Mouse (Mus musculus) forebrain, postnatal 0 days (tissue): Measurements from ENCODE around the gene Fam76a. TPM values are rescaled to one million over a fixed set of nuclear protein-coding genes. Genes with fewer than 3 reads are reported as not detected.

Experiments
- ATAC-seq: fragments of 200-750 bp; cut with Nextera tagmentation; 2 replicates; pipeline ENCODE4 v1.8.0; 2017; ENCODE audit warnings: mild to moderate bottlenecking, moderate library complexity
- DNase-seq: peaks from one replicate; pipeline ENCODE4 v3.0.0-alpha.2; 2015
- H3K27ac ChIP-seq: fragments of 300-500 bp; sonication (generic); 2 replicates; pipeline ENCODE4 v1.5.1; 2014; ENCODE audit warnings: low read depth, mild to moderate bottlenecking, antibody characterized with exemption, low read length, moderate library complexity, mixed read lengths
- H3K27me3 ChIP-seq: fragments of 300-500 bp; sonication (generic); 2 replicates; pipeline ENCODE4 v1.6.1; 2014; ENCODE audit warnings: mild to moderate bottlenecking, low read length, mixed read lengths; ENCODE audit not compliant: insufficient read depth
- H3K36me3 ChIP-seq: fragments of 300-500 bp; sonication (generic); 2 replicates; pipeline ENCODE4 v1.6.1; 2014; ENCODE audit warnings: mild to moderate bottlenecking, moderate library complexity; ENCODE audit not compliant: insufficient read depth
- H3K4me1 ChIP-seq: fragments of 300-500 bp; sonication (generic); 2 replicates; pipeline ENCODE4 v1.6.1; 2014; ENCODE audit warnings: antibody characterized with exemption; ENCODE audit not compliant: insufficient read depth
- H3K4me2 ChIP-seq: fragments of 300-500 bp; sonication (generic); 2 replicates; pipeline ENCODE4 v1.6.1; 2014; ENCODE audit warnings: low read depth, mild to moderate bottlenecking, moderate library complexity
- H3K4me3 ChIP-seq: fragments of 300-500 bp; sonication (generic); 2 replicates; pipeline ENCODE4 v1.5.1; 2014; ENCODE audit warnings: low read depth, low read length, mixed read lengths
- H3K9ac ChIP-seq: fragments of 300-500 bp; sonication (generic); 2 replicates; pipeline ENCODE4 v1.6.1; 2014; ENCODE audit warnings: mild to moderate bottlenecking
- H3K9me3 ChIP-seq: fragments of 300-500 bp; sonication (generic); 2 replicates; pipeline ENCODE4 v1.6.1; 2016; ENCODE audit warnings: low read length
- CTCF ChIP-seq: sonication (generic); IDR thresholded peaks from 2 replicates; pipeline ENCODE4 v1.5.1; 2016; ENCODE audit warnings: antibody characterized with exemption, control low read depth, low read depth
- WGBS: fragments of 180-500 bp; shearing (Covaris S2); extraction: QIAGEN DNeasy Blood & Tissue Kit; methylation state at CpG from one replicate; pipeline ENCODE4 v1.1.7; 2014; 5-methylcytosine and 5-hydroxymethylcytosine counted together
- polyA plus RNA-seq: library from polyadenylated mRNA; unstranded; fragments of >200 nt; fragmentation: Nextera tagmentation; extraction: Ambion mirVana; gene quantifications from 2 replicates; pipeline ENCODE4 v1.2.1, GENCODE M21; 2015
- total RNA-seq: library from RNA; depleted of rRNA; stranded (reverse); fragments of >200 nt; gene quantifications from 2 replicates; pipeline ENCODE4 v1.2.3, GENCODE M21; 2014

Gene Fam76a
- total and polyA plus RNA-seq, 2 experiments from 2014 or later, result 29.8 to 41.0 TPM

DNA sequence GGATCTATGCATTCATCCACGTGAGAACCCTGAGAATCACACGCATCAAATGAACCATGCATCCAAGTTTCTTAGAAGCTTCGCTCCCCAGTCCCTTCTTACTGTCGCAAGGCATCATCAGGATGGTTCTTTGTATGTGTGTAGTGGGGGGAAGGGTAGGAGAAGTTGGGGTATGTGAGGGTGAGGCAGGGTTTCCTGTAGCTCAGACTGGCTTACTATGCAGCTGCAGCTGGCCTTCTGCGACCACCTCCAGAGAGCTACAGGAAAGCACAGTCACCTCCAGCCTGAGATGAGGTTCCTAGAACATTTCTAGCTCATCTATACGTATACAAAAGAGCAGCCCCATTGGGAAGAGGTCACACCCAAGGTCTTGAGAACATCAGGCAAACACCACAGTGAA lies 10.2 kb downstream of the Fam76a start:
- Histone ChIP-seq H3K4me3 (no peak overlapping the region), H3K9ac (no peak overlapping the region), H3K27me3 (no peaks in the 10 kb centered on the region), H3K4me1 (no peaks in the 10 kb centered on the region), H3K4me2 (no peak overlapping the region), H3K9me3 (no peaks in the 10 kb centered on the region), H3K36me3 (peaks cover 82% of the 10 kb centered on the region), H3K27ac (no peak overlapping the region)
- ATAC-seq (no peak), DNase-seq (no peak)
- TF ChIP-seq CTCF, result no peak
- 89% methylated on average over 6 of the region's 6 CpGs for WGBS

- no peak for TF ChIP-seq CTCF
- no peak for DNase-seq
- H3K4me2 ChIP-seq, result no peak overlapping the region
- H3K9me3 ChIP-seq, result no peaks in the 10 kb centered on the region
- no peak for ATAC-seq
- no peak overlapping the region for H3K27ac ChIP-seq
- WGBS, result 86% methylated on average over 5 of the region's 5 CpGs
- H3K4me1 ChIP-seq, result no peaks in the 10 kb centered on the region
- no peak overlapping the region for H3K4me3 ChIP-seq
- no peak overlapping the region for H3K9ac ChIP-seq
- H3K27me3 ChIP-seq, result no peaks in the 10 kb centered on the region
- peaks cover 80% of the 10 kb centered on the region for H3K36me3 ChIP-seq
These were observed 16.5 kb downstream of the Fam76a start for GRCm38 (mm10) chr4:132905843-132906360.

- DNase-seq (no peak), ATAC-seq (no peak)
- no peak overlapping the region for H3K4me3 ChIP-seq
- no peaks in the 10 kb centered on the region for H3K27me3 ChIP-seq
- WGBS, result 88% methylated on average over 9 of the region's 9 CpGs
- no peaks in the 10 kb centered on the region for H3K4me1 ChIP-seq
- peaks cover 80% of the 10 kb centered on the region for H3K36me3 ChIP-seq
- no peak overlapping the region for H3K27ac ChIP-seq
- H3K4me2 ChIP-seq, result no peak overlapping the region
- no peaks in the 10 kb centered on the region for H3K9me3 ChIP-seq
- no peak overlapping the region for H3K9ac ChIP-seq
- no peak for TF ChIP-seq CTCF
These were observed 17.5 kb downstream of the Fam76a start for GRCm38 (mm10) chr4:132904765-132905309.

GRCm38 (mm10) chr4:132904071-132904470 lies 18.3 kb downstream of the Fam76a start:
- Histone ChIP-seq H3K4me3 (no peak overlapping the region), H3K4me2 (no peak overlapping the region), H3K4me1 (no peaks in the 10 kb centered on the region), H3K9me3 (no peaks in the 10 kb centered on the region), H3K27me3 (no peaks in the 10 kb centered on the region), H3K27ac (no peak overlapping the region), H3K36me3 (peaks cover 75% of the 10 kb centered on the region), H3K9ac (no peak overlapping the region)
- ATAC-seq, result no peak
- 89% methylated on average over 2 of the region's 2 CpGs for WGBS
- TF ChIP-seq CTCF, result no peak
- no peak for DNase-seq

DNA sequence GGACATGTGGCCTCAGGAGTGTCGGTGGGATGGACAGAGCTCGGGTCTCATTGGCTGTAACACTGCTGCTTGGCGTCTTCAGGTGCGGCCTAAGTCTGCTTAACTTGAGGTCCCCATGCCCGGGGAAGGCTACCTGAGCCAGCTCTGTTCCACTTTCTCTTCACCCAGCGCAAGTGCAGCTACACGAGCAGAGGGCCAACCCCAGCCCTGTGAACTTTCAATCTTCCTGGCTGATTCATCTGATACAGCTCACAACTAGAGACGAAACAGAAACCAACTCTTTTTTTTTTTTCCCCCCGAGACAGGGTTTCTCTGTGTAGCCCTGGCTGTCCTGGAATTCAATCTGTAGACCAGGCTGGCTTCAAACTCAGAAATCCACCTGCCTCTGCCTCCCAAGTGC lies 24.2 kb downstream of the Fam76a start:
- no peaks in the 10 kb centered on the region for H3K9me3 ChIP-seq
- no peaks in the 10 kb centered on the region for H3K27me3 ChIP-seq
- H3K36me3 ChIP-seq, result peaks cover 31% of the 10 kb centered on the region
- no peak overlapping the region for H3K4me2 ChIP-seq
- no peak for TF ChIP-seq CTCF
- no peak overlapping the region for H3K4me3 ChIP-seq
- 91% methylated on average over 9 of the region's 9 CpGs for WGBS
- ATAC-seq (no peak), DNase-seq (no peak)
- no peak overlapping the region for H3K9ac ChIP-seq
- H3K27ac ChIP-seq, result no peak overlapping the region
- H3K4me1 ChIP-seq, result 0 out of 2 replicates have a peak, but pooled peaks cover 4% of the 10 kb centered on the region

GRCm38 (mm10) chr4:132894402-132894801 lies 28.0 kb downstream of the Fam76a start:
- Histone ChIP-seq H3K4me3 (no peak overlapping the region), H3K4me2 (0 out of 2 replicates have a peak overlapping the region, but pooled peaks have one; percentile 10), H3K4me1 (0 out of 2 replicates have a peak, but pooled peaks cover 4% of the 10 kb centered on the region), H3K9me3 (no peaks in the 10 kb centered on the region), H3K27ac (peak overlapping the region; percentile 50; the same call in 1 of the 2 replicates), H3K36me3 (no peaks in the 10 kb centered on the region), H3K9ac (no peak overlapping the region), H3K27me3 (no peaks in the 10 kb centered on the region)
- no peak for ATAC-seq
- TF ChIP-seq CTCF, result no peak
- 5% methylated on average over 7 of the region's 7 CpGs for WGBS
- DNase-seq, result peak; percentile 30

DNA sequence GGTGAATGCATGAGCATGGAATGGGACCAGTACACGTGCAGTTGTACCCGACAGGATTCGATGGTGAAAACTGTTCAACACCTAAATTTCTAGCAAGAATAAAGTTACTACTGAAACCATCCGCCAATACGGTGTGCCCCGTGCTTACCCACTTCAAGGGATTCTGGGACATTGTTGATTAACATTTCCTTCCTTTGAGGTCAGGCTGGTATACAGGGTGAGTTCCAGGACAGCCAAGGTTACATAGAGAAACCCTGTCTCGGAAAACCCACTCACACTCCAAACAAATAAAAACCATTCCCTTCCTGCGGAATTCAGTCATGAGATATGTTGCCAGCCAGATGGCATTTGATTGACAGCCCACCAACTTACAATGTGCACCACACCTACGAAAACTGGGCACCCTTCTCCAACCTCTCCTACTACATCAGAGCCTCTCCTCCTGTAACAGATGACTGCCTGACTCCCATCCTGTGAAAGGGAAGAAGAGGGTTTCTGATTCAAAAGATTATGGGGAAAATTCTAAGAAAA lies 37.4 kb downstream of the Fam76a start:
- peaks cover 5% of the 10 kb centered on the region; the same call in 1 of the 2 replicates for H3K36me3 ChIP-seq
- H3K4me3 ChIP-seq, result peak overlapping the region; percentile 75
- no peaks in the 10 kb centered on the region for H3K27me3 ChIP-seq
- TF ChIP-seq CTCF, result no peak
- H3K27ac ChIP-seq, result no peak overlapping the region
- ATAC-seq, result no peak
- no peak for DNase-seq
- H3K9ac ChIP-seq, result peak overlapping the region; percentile 82
- WGBS, result 6% methylated on average over 9 of the region's 9 CpGs
- peaks cover 8% of the 10 kb centered on the region; the same call in 1 of the 2 replicates for H3K4me1 ChIP-seq
- H3K4me2 ChIP-seq, result peak overlapping the region; percentile 67
- H3K9me3 ChIP-seq, result no peaks in the 10 kb centered on the region
